Mouse (Mus musculus) ES-E14 (cell line): ENCODE data around the gene Carns1. TPM values are rescaled to one million over a fixed set of nuclear protein-coding genes. Genes with fewer than 3 reads are reported as not detected.
"Not testable (repeated sequence)": the region's sequence is repeated elsewhere in the genome, so short reads cannot be mapped to it uniquely, and the experiment has no call there.

ENCODE experiments used
- DNase-seq: peaks from one replicate; pipeline ENCODE4 v3.0.0-alpha.2; 2013; ENCODE audit warnings: low read depth, low spot score
- H3K27ac ChIP-seq: 2 replicates; pipeline ENCODE4 v1.5.1; 2012; ENCODE audit warnings: low read depth, mild to moderate bottlenecking, low read length, moderate library complexity, mixed read lengths; ENCODE audit not compliant: poor library complexity, insufficient read depth, severe bottlenecking
- H3K36me3 ChIP-seq: 2 replicates; pipeline ENCODE4 v1.6.1; 2012; ENCODE audit warnings: mild to moderate bottlenecking, low read length, moderate library complexity, mixed read lengths; ENCODE audit not compliant: control insufficient read depth, poor library complexity, insufficient read depth, severe bottlenecking
- H3K4me1 ChIP-seq, 2 experiments: fragments of 150-350 bp in 1 of 2; sonication (generic) in 1 of 2; 2 replicates each; pipeline ENCODE4 v1.6.1; 2012; ENCODE audit warnings: low read length in 2 of 2, mild to moderate bottlenecking in 1 of 2, mixed read lengths in 1 of 2; ENCODE audit not compliant: control insufficient read depth in 2 of 2, insufficient read depth in 2 of 2, poor library complexity in 1 of 2
- H3K4me3 ChIP-seq, 2 experiments: fragments of 150-350 bp in 1 of 2; sonication (generic) in 1 of 2; 2 replicates each; pipeline ENCODE4 v1.5.1; 2012; ENCODE audit warnings: low read length in 2 of 2, low read depth in 1 of 2, mild to moderate bottlenecking in 1 of 2, mixed read lengths in 1 of 2; ENCODE audit not compliant: insufficient read depth in 1 of 2, poor library complexity in 1 of 2, severe bottlenecking in 1 of 2
- H3K9ac ChIP-seq: 2 replicates; pipeline ENCODE4 v1.6.1; 2012; ENCODE audit warnings: low read depth, mild to moderate bottlenecking, low read length, mixed read lengths; ENCODE audit not compliant: poor library complexity, insufficient read depth, severe bottlenecking
- H3K9me3 ChIP-seq: fragments of 150-350 bp; sonication (generic); 2 replicates; pipeline ENCODE4 v1.6.1; 2012; ENCODE audit warnings: low read depth, mild to moderate bottlenecking, low read length; ENCODE audit not compliant: control insufficient read depth, insufficient read depth
- CHD2 ChIP-seq: IDR thresholded peaks from 2 replicates; pipeline ENCODE4 v1.6.1; 2014; ENCODE audit warnings: mild to moderate bottlenecking, low read depth, low read length, inconsistent platforms
- HCFC1 ChIP-seq: IDR thresholded peaks from 2 replicates; pipeline ENCODE4 v1.6.1; 2012; ENCODE audit warnings: low read length, inconsistent platforms, borderline replicate concordance; ENCODE audit not compliant: insufficient read depth
- MAFK ChIP-seq: IDR thresholded peaks from 2 replicates; pipeline ENCODE4 v1.6.1; 2014; ENCODE audit warnings: mild to moderate bottlenecking, low read depth, low read length, inconsistent platforms; ENCODE audit not compliant: insufficient read depth
- ZC3H11A ChIP-seq: IDR thresholded peaks from 2 replicates; pipeline ENCODE4 v1.6.1; 2012; ENCODE audit warnings: low read depth, mild to moderate bottlenecking, inconsistent platforms, low read length, borderline replicate concordance
- ZNF384 ChIP-seq: IDR thresholded peaks from 2 replicates; pipeline ENCODE4 v1.6.1; 2012; ENCODE audit warnings: low read depth, low read length, inconsistent platforms
- in situ Hi-C, 2 experiments: fragments of 600-800 bp; cut with MboI; formaldehyde crosslinking; loops; one replicate each; pipeline ENCODE4 v1.15.1; 2025; ENCODE audit warnings: low sequenced_read_pairs in 2 of 2, inconsistent platforms in 1 of 2; ENCODE audit not compliant: unreplicated experiment in 2 of 2
- total RNA-seq: library from RNA; depleted of rRNA; stranded (reverse); fragments of 300-350 nt; gene quantifications from 2 replicates; pipeline ENCODE4 v1.2.3, GENCODE M21; 2012

Carns1 gene
- total RNA-seq, 1 experiment, result 2.3 TPM

GRCm38 (mm10) chr19:4136463-4136862, 38.8 kb downstream of the Carns1 start:
- H3K9me3 ChIP-seq, result no peaks in the 10 kb centered on the region
- peaks cover 4 to 11% of the 10 kb centered on the region in 2 experiments; a peak in 2 of 4 replicates for H3K4me1 ChIP-seq
- in situ Hi-C loops, result no loop called here
- H3K9ac ChIP-seq, result no peak overlapping the region
- TF ChIP-seq MAFK (no peak), ZC3H11A (no peak), CHD2 (no peak), ZNF384 (no peak), HCFC1 (no peak)
- H3K36me3 ChIP-seq, result peaks cover 12% of the 10 kb centered on the region; the same call in 1 of the 2 replicates
- DNase-seq, result no peak
- H3K27ac ChIP-seq, result no peak overlapping the region
- no peak overlapping the region for H3K4me3 ChIP-seq

- Histone ChIP-seq H3K36me3 (peaks cover 15% of the 10 kb centered on the region; the same call in 1 of the 2 replicates), H3K27ac (peak overlapping the region; percentile 9), H3K4me1 (peaks cover 4 to 13% of the 10 kb centered on the region in 2 experiments; a peak in 3 of 4 replicates)
- H3K9me3 ChIP-seq, H3K4me3 ChIP-seq, in situ Hi-C loops, H3K9ac ChIP-seq: not testable (repeated sequence)
- peak; percentile 36 for DNase-seq
Observed at GRCm38 (mm10) chr19:4135963-4136345, 39.3 kb downstream of the Carns1 start.

GRCm38 (mm10) chr19:4135229-4135962, 39.9 kb downstream of the Carns1 start:
- peak overlapping the region; percentile 88 for H3K27ac ChIP-seq

GRCm38 (mm10) chr19:4134354-4134753, 40.9 kb downstream of the Carns1 start:
- H3K36me3 ChIP-seq, result peaks cover 16% of the 10 kb centered on the region; the same call in 1 of the 2 replicates
- in situ Hi-C loops, result no loop called here
- no peak overlapping the region for H3K4me3 ChIP-seq
- H3K4me1 ChIP-seq, result peaks cover 4 to 13% of the 10 kb centered on the region in 2 experiments; a peak in 3 of 4 replicates
- H3K27ac ChIP-seq, result no peak overlapping the region
- no peak for DNase-seq
- TF ChIP-seq ZC3H11A (no peak), ZNF384 (no peak), HCFC1 (no peak), CHD2 (no peak), MAFK (no peak)
- no peaks in the 10 kb centered on the region for H3K9me3 ChIP-seq
- H3K9ac ChIP-seq, result no peak overlapping the region

More at GRCm38 (mm10) chr19:4135229-4135962, 39.9 kb downstream of the Carns1 start:
- H3K9ac ChIP-seq, DNase-seq, H3K4me3 ChIP-seq, H3K9me3 ChIP-seq, in situ Hi-C loops: not testable (repeated sequence)
- Histone ChIP-seq H3K4me1 (peaks cover 4 to 13% of the 10 kb centered on the region in 2 experiments; a peak in 3 of 4 replicates), H3K36me3 (peaks cover 15% of the 10 kb centered on the region; the same call in 1 of the 2 replicates)

- Histone ChIP-seq H3K4me3 (no peak overlapping the region), H3K9me3 (no peaks in the 10 kb centered on the region), H3K27ac (no peak overlapping the region), H3K36me3 (peaks cover 25% of the 10 kb centered on the region; the same call in 1 of the 2 replicates), H3K4me1 (peaks cover 0 to 12% of the 10 kb centered on the region in 2 experiments; a peak in 2 of 4 replicates), H3K9ac (no peak overlapping the region)
- DNase-seq, result no peak
- in situ Hi-C loops, result no loop called here
- no peak for TF ChIP-seq ZNF384
- TF ChIP-seq CHD2, result no peak
- no peak for TF ChIP-seq MAFK
Observed at GRCm38 (mm10) chr19:4131768-4132167, 43.5 kb downstream of the Carns1 start.
